Mouse (Mus musculus) c-Kit-positive CD71-negative TER-119-negative erythroid progenitor cells, embryonic 14.5 days (primary cell): ENCODE measurements around the gene Ldlrad3.

Experiments
- DNase-seq: peaks from one replicate; pipeline ENCODE4 v3.0.0-alpha.2; 2013; ENCODE audit warnings: low read depth

The Ldlrad3 gene

DNA sequence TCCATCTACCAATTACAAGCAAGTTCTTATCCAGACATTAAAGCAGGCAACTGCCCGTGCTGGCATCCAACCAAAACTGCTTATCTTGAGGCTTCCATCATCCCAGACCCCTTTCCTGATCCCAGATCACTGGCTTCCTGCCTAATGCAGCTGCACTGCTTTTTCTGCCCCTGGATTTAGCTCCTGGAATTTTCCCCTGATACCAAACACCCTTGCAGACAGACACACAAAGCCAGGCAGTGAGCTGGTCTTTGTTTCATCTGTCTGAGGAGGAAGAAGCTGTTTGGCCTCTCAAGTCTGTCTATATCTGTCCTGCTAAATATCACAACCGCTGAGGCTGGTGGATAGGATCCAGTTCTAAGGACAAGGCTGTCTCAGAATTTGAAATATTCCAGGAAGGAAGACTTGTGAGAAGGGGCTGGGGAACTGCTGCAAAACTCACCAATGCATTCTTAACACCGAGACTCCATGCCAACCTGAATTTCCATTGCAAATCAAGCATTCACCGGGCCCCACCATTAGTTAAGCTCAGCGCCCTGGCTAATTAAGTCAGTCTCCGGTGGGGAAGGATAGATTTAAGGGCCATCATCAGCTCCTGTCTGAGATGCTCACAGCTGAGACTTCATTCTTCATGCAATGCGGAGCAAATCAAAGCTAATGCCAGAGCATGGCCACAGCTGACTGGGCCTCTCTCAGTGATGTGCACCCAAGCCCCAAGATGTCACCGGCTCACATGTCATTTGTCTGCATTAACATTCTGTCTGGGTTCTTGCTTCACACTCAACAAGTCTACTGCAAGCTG lies 183.0 kb downstream of the Ldlrad3 start:
- DNase-seq: no peak

DNA sequence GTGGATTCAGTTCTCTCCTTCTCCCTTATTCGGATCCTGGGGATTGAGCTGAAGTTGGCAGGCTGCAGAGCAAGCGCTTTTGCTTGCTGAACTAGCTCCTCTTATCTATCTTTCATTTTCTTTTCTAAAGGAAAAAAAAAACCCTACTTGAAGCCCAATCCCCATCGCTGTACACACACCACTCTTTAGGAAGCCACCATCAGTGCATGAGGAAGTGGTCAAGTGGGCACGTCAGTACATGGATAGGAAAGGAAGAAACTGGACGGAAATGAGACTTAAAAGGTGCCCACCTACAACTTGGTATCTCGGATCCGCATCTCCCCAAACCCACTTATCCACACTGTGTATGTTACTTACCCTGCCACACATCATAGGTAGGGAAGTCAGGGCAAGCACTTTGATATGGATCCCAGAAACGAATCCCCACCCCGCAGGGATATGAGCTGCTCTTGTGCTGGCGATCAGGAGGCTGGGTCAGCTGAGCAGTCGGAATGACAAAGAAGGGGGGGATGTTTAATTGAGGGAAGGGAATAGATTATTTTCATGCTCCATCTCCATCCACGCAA lies 183.7 kb downstream of the Ldlrad3 start:
- no peak for DNase-seq

DNA sequence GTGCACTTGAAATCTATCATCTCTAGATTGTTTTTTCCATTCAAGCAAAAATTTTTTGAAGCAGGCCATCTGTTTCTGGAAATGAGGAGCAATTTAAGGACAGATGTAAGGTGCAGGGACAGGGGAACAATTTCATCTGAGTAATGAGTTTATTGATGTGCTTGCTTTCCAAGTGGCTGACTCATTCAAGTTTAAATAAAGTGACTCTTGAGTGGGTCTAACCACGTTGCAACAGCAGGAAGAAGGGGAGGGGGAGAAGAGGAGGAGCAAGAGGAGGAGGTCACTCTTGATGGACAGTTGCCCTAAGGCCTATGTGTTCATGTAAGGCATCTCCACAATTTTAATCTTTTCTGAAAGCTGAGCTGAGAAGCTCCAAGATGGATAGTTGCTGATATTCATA lies 184.5 kb downstream of the Ldlrad3 start:
- no peak for DNase-seq

DNA sequence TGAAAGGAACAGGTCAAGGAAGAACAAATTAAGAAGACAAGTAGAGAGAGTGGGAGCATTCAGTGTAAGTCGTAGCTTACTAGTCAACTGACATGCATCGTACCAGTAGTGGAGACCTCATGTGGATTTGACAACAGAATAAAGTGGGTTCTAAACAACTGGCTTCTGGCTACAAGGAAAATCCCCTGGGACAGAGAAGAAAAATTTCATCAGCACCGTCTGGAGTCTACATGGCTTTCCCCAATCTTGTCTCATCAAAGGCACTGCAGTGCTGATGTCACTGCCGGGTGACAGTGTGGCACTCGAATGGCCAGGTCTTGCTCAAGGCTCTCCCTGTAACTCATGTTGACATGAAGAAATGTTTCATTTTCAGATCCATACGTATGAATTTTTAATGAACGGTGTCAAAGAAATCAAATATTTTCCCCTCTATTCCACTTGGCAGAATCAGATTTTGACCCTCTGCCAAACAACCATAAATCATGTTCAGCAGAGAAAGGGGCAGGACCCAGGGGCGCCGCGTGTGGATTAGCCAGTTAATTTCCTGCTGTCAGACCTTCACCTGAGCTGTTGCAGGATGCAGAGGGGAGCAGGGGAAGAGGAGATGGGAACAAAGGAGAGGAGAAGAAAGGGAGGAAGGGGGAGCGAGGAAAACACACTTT lies 187.1 kb downstream of the Ldlrad3 start:
- no peak for DNase-seq

DNA sequence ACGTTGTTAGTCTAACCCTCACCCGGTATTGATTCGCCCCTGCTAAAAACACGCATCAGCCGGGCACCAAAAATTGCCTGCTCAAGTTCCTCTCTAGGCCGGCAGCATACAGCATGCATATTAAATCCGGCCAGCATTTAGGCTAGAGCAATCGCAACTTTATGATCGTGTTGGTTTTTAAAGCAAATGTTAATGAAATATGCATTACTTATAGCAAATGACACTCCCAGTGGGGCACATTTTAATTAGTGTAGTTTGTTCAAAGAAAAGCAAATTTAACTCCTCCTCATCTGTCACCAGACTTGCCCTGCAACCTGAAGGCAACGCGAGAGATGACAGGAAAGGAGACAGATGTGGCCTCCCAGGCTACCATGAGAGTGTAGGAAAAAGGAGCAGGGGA lies 189.2 kb downstream of the Ldlrad3 start:
- DNase-seq: no peak

DNA sequence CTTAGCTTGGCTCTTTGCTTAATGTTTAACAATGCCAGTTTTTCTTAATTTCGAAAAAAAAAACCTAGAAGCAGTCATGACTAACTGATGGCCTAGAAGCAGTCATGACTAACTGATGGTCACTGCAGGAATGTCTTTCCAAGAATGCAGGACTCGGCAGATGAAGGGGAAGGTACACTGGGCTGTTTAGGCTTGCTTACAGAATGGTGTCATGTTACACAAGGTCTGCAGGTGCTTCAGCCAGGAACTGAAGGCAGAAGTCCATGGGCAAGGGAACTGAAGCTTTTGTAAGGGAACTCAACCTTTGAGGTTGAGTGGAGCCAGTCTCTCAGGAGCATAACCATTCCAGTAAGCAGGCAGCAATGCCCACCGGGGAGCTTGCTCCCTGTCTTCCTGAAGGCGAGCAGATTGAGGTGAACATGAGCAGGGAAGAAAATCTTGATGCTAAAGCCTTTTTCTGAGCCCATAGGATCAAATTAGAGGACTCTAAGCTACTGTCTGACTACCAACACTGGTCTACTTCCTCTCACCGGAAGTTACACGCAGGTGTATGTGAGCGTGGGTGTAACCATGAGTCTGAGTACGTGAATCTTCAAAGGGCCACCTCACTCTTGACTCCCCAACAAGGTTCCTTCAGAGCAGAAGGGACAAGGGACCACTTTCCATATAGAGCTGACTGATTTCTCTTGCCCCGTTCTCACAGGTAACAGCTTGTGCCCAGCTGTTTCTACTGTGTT lies 193.4 kb downstream of the Ldlrad3 start:
- DNase-seq: no peak

DNA sequence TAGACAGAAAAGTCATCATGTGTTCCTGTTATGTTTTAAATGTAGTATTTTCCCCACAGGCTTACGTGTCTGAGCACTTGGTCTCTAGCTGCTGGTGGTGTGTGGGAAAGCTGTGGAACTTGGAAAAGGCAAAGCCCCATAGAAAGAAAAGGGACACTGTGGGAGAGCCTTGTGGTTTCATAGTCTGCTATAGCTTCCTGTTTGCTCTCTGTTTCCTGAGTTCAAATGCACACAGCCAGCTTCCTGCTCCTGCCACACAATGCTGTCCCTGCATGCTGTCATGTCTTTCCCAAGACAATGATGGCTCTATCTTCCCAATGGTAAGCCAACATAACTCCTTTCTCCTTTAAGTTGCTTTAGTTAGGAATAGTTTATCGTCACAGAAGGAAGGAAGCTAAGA lies 194.5 kb downstream of the Ldlrad3 start:
- DNase-seq: no peak

DNA sequence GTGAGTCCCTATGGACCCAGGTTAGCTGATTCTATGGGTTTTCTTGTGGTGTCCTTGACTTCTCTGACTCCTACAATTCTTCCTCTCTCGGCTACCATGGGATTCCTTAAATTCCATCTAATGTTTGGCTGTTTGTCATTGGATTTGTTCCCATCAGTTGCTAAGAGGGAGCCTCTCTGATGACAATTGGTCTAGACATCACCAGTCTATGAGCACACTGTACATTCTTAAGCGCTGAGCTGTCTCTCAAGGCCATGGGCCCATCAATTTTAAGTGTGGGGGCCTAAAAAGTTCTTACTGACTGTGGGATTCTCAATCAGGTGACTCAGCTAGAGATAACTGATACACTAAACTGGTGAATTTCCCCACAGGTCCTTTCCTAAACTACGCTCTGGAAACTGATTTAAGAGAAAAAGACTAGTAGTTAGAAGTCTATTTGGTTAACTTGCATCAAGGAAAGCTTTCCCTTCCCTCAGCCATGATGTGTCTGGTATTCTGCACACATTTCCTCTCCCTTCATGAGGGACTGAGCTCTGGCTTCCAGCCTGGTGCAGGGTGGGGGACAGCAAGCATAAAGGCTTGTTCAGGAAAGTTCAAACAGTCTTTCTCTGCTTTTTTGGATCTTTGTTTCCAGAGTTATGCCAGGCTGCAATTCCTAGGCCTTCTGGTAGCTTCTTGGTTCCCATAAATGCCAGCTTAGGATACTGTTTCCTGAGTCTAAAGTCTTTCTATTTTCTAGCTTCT lies 199.7 kb downstream of the Ldlrad3 start:
- DNase-seq: no peak

DNA sequence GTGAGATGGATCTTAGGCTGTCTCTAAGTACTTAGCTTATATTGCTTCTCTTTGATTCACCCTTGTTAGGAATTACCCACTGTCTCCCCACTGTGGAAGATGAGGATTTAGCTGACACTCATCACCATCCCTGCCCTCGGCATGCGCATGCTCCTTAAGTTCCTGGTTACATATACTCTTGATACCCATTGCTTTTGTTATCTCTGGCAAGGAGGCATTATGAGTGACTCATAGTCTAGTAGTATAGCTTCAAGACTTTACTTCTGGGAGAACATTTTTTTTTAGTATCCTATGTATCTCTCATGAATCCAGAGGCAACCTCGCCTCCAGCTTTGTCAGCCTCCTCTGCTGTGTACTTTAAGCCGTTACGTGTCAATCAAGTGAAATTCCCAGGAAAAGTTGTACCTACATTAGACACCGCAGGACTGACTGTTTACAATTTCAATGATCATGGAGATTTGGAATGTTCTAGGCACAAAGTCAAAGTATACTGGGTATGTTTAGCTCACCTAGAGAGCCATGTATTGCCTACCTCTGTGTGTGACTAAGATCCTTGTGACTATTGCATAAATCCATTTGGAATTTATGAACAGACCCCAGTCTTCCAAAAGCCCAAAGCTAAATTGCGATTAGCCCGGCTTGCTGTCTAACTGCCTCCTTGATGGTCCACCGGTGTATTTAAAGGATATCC lies 202.2 kb downstream of the Ldlrad3 start:
- no peak for DNase-seq

DNA sequence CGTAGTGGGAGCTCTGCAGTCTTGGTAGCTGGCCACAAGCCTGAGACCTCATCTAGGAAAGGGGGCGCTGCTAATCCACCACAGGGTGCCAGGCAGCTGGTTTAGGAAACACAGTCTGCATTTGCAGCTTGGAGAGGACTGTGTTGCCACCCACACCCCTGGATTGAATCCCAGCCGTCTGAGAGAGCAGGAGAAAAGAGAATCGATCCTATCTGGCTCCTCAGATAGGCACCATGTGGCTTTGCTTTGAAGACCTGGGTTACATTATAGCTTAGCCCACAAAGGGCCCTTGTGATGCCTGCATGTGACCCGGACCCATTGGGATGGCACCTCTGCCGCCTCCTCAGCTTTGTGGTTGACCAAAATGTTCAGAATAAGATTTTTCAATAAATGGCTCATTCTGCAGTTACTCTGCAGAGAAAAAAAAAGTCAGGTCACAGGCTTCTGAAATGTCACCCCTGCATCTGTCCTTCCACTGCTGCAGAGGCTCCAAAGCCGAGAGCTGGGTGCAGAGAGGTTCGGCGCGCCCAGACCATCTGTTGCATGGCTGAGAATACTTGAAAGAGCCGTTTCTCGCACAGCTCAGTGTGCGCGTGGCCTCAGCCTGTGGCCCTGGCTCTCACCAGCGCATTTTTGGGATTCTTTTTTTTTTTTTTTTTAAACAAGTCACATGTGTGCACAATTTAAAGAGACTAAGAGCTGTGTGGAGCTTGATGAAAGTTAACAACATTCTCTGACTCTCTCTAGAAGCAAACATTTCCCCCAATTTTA lies 202.9 kb downstream of the Ldlrad3 start:
- DNase-seq: no peak

DNA sequence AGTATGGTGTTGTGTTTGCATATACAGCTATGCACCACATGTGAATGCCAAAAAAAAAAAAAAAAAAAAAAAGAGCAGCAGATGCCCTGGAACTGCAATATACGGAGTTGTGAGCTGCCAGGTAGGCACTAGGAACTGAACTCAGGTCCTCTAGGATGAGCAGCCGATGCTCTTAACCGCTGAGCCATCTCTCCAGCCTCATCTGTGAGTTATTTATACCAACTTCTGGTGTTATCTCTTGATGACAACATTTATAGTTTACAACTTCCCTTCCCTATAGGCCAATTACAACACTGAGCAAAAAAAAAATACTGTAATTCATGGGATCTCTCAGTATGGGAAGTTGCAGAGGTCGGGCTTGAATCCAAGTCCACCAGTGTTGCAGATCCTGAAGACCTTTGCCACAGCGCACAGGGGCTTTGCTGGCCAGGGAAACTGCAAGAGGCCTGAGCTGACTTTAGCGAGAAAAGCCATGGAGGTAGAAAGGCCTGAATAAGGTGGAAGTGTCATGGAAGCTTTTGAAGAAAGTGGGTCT lies 204.2 kb downstream of the Ldlrad3 start:
- no peak for DNase-seq

DNA sequence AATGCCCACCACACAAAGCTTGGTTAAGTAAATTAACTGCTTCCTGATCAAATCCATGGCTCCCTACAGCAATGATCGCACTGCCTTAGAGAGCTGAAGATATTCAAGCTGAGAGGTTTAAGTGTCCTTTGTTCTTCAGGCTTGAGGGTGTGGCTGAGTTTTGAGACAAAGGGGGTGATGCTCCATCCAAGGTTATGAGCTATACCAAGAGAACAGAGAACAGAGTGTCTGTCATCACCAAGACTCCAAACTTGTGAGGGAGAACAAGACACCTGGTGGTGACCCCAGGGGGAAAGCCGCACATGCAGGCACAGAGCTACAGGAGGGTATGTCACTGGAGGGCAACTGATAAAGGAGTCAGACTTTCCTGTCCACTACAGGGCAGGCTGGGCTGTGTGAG lies 205.0 kb downstream of the Ldlrad3 start:
- DNase-seq: no peak

DNA sequence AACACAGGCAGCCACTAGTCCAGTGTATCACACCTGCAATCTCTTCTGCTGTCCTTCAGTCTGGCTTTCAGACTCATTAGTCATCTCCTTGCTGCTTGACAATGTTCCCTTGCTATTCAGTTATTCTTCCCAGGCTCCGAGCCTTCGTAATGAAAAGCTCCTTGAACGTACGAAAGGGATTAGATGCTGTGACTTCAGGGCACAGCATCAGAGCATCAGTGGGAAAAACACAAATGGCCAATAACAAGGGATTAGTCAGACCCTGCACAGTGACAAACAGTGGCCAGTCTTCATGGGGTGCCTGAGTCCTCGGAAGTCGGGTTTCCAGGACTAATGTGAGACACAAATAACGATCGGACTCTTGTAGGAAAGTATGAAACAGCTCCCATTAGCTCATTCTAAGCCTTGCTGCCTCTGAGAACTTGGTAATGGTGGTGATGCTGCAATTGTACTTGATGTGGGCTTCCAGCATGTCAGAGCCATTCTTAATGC lies 205.7 kb downstream of the Ldlrad3 start:
- DNase-seq: no peak

DNA sequence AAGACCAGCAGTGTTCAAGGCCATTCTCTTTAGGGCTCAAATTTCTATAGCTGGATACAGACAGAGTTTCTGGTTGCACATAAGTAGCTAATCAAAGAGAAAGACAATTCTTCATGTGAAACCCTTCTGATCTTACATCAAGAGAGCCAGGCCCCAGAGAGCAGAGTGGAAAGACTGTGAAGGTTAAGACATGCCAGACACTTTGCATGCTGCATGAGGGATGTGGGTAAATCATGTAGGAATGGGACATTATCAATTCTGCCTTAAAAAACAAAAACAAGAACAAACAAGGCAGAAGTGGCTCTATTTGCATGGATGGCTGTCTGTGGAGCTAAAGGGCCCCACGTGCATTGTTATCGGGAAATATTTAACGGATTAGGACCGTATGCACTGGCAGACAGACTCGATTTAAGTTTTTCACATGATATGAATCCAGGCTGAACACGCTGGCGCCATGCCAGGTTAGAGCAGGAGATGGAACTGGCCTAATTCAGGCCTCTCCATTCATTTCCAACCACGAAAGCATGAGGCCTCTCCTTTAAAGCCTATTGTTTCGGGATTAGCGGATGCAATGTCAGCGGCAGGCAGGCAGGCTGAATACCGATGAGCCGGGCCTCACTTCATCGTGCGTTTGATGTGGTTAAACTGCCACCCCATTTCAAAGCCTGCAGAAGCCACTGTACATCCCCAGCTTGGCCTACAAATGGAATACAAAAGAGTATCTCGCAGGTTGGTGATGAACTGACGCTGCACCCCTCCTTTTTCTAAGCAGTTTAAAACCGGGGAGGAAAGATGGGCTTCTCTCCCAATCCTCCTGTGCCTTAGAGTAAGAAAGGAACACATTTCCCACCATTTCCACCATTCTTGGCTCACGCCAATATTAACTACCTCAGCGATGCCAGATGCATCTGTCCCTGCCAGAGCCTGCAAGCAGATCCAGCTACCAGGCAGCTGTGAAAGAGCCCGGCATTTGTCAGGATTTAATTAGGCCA lies 207.4 kb downstream of the Ldlrad3 start:
- DNase-seq: no peak

DNA sequence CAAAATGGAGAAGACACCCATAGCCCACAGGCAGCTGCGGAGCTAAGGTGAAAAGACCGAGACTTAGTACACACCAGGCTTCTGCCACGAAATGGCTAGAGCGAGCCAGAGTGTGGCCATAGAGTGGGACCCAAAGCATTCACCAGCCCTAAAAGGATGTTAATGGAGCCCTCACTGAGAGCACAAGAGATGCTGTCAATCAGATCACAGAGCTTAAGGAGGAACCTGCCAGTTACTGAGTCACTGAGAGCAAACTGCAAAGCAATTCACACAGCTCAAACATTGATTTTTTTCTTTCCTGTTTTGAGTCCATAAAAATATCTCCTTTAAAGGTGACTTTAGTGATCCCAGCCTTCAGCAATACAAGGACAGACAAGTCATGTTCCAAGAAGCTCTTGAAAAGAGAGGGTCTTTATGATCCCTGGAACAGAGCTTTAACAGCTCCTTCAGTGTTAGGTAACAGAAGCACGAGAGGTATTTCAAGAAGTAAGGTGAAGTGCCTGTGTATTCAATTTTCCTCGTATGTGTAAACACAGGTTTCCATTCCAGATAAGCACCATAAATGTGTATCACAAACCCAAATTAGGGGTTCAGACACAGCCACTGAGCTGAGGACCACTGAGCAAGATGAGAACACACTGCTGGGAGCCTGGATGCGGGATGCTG lies 209.7 kb downstream of the Ldlrad3 start:
- DNase-seq: no peak

DNA sequence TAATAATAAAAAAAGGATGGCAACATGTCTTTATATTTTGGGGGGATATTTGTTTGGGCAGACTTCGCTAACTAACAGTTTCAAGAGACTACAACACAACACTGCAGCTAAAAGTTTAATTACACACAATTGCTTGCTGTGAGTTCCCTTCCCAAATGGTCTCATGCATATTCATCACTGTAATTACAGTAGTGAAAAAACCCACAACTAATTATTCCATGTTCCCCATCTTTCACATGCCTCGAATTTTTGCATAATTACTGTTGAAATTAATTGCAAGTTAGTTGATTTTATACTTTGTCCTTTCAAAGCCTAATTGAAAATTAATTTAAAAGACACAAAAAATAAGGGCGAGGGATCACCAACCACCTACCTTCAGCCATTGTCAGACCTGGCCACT lies 212.4 kb downstream of the Ldlrad3 start:
- DNase-seq: no peak

DNA sequence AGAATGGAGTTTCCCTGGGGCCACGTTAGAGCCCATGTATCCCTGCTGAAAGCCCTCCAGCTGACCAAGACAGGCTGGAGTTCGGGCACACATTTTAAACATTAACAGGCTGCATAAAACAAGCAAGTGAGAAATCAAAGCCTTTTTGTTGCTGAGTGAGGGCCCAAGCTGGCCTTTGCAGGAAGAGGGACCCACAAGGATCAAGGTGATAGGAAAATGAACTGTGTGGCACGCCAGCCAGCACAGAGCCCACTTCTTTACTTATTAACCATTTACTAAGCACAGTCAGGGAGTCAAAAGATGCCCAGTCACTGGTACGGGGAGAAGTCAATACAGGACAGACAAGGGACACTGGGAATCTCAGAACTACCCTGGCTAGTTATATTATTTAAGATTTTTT lies 218.6 kb downstream of the Ldlrad3 start:
- no peak for DNase-seq

DNA sequence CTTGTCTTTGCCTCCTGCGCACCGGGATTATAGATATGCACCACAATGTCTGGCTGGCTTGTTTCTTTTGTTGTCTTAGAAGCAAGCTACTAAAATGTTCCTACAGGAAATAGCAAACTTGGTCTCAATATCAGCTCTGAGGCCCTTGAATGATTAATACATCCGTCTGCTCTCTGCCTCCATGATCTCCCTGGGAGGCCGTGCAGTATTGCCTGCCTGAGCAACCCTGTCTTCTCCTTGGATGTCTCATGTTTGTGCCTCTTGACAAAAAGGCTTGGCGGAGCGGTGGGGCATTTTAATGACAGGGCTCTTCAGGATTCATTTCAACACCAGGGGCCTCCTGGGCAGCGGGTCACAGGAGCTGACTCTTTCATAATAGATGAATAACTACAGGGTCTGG lies 219.0 kb downstream of the Ldlrad3 start:
- no peak for DNase-seq
